Mouse (Mus musculus) erythroblast, embryonic 14.5 days (primary cell): ENCODE data around the gene Bco2.

ENCODE experiments used
- GATA1 ChIP-seq: IDR thresholded peaks from 2 replicates; pipeline ENCODE4 v1.6.1; 2012; ENCODE audit warnings: low read length, inconsistent platforms, mixed read lengths
- TAL1 ChIP-seq: IDR thresholded peaks from 3 replicates; pipeline ENCODE4 v1.6.1; 2012; ENCODE audit warnings: low read length, inconsistent platforms, mixed read lengths

- TF ChIP-seq GATA1 (no peak), TAL1 (no peak)
These were observed 6.0 kb downstream of the Bco2 start for GRCm38 (mm10) chr9:50548936-50549335.
